Mouse (Mus musculus): ENCODE measurements around the gene Tnfsf12.
A peak's percentile ranks its signal among the peaks of the same experiment; 100 is the strongest.

The Tnfsf12 gene

DNA sequence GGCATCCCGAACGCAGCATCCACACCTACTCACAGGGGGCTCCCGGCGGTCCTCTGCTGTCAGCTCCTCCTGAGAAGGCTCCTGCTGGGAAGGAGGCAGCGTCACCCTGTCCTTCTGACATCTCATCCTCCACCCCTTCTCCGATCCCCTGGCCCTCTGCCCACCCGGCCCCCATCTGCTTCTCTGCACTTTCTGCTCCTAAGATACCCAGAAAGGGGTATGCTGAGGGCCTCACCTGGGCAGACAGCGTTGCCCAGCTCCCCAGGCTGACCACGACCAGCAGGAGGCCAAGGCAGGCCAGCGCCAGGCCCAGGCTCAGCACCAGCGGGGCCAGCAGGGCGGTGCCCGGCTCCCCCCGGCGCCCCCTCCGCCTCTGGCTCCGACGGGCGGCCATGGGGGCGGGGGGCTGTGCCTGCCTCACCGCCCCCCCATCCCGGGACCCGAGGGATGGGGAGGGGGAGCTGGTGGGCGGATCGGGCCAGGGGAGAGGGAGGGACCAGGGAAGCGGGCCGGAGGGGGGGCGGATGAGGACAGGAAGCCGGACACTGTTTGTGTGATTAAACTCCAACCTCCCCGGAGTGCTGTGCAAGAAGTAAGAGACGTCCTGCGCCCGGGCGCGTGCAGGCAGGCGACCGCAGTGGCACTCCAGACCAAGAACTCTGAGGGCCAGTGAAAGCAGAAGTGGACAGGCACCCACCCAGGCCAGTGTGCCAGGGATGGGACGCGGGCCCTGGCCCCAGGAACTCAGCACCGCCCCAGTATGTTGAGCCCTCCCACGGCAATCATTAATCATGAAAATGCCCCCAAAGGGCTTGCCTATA, at the start of gene Tnfsf12, which contains the start of gene Tnfsfm13:
Gene Tnfsf12, minus strand, starts transcription at position 489 of the 821 bp plus-strand sequence.
Gene Tnfsfm13, minus strand, starts transcription at position 738 of the 821 bp plus-strand sequence.
- no peak for DNase-seq (ENCODE audit: low read depth, low spot score)

DNA sequence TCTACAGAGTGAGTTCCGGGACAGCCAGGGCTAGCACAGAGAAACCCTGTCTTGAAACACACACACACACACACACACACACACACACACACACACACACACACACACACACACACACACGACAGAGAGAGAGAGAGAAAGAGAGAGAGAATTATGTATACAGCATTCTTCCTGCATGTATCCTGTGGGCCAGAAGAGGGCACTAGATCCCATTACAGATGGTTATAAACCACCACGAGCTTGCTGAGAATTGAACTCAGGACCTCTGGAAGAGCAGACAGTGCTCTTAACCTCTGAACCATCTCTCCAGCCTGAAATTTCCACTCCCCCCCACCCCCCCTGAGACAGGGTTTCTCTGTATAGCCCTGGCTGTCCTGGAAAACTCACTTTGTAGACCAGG, 35.8 kb upstream of the Tnfsf12 start:
- peak; percentile 42 for DNase-seq (ENCODE audit: low read depth, low spot score)

DNA sequence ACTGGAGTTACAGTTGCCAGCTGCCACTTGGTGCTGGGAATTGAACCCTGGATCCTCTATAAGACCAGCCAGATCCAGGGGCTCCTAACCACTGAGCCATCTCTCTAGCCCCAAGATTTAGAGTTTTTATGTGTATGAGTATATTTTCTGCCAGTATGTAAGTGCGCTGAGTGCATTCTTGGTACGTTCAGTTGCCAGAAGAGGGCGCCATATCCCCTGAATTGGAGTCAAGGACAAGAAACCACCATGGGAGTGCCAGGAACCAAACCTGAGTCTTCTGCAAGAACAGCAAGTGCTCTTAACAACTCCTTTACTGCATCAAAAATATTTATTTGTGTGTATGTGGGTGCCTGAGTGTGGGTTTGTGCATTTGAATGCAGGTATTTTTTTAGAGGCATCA, 33.4 kb upstream of the Tnfsf12 start:
- DNase-seq (ENCODE audit: low read depth, low spot score) = peak; percentile 85

DNA sequence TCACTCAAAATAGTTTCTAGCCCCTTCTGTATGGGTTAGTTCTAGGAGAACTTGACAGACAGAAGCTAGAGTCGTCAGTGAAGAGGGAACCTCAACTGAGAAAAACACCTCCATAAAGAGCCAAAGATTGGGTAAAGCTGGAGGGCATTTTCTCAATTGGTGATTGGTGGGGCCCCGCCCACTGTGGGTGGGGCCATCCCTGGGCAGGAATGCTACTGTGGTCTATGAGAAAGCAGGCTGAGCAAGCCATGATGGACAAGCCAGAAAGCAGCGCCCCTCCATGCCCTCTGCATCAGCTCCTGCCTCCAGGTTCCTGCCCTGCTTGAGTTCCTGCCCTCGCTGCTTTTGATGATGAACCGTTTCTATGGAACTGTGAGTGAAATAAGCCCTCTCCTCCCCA, 30.3 kb upstream of the Tnfsf12 start:
- DNase-seq (ENCODE audit: low read depth, low spot score) = no peak

DNA sequence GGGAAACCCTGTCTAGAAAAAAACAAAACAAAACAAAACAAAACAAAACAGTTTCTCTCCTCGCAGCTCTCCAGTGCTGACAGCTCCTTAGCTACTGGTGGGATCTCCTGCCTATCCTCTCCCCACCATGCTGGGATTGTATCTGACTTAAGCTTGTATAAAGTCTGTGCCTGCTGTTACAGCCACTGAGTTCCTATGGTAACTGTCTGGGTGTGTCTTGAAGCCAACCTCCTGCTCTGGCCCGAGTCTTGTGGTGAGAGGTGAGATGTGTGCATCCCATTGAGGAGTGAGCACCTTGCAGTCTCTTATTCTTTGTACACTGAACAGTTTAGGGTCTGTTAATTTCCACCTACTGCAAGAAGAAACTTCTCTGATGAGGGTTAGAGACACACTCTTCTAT, 27.4 kb upstream of the Tnfsf12 start:
- no peak for DNase-seq (ENCODE audit: low read depth, low spot score)

DNA sequence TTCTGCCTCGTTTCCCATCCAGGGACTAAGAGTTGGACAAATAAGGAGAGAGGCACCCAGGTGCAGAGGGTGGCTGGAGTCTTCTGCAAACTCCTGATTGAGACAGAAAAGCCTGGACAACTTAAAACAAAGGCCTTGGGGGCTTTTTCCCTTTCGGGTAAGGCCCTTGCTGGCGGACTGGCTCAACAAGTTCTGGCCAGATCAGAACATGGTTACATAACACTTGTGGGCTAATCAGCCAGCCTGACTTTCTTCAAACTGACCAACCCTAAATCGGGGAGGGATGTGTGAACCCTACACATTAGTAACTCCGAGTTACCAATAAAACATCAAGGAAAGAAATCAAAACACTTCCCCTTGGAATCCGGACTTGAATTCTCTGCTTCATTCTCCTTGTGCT, 25.2 kb upstream of the Tnfsf12 start:
- no peak for DNase-seq (ENCODE audit: low read depth, low spot score)

DNA sequence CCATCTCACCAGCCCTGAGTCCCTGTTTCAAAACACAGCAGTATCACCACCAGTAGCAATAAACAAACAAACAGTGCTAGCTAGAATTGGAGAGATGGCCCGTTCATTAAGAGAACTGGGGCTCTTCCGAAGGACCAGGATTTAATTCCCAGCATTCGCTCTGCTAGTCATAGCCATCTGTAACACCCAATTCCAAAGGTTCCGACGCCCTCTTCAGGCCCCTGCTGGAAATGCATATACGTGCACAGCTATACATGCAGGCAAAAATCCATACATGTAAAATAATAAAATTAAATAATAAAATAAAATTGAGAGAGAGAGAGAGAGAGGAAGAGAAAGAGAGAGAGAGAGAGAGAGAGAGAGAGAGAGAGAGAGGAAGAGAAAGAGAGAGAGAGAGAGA, 23.8 kb upstream of the Tnfsf12 start:
- DNase-seq (ENCODE audit: low read depth, low spot score) = no peak

DNA sequence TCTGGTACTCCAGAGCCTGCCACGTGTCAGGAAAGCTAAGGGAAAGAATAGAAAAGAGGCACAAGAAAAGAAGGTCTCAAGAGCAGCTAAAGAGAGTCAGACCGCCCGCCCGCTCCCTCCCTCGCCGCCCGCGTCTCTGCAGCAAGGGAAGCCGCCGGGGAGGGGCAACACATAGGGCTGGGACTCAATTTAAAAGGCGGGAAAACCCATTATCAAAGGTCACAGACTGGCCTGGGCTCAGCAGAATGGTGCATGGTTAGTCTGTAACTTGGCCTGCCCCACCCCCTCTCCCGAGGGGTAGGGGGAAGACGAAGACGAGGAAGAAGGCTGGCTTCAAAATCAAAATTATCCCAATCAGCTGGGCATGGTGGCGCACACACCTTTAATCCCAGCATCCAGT, 23.0 kb upstream of the Tnfsf12 start:
- no peak for DNase-seq (ENCODE audit: low read depth, low spot score)

DNA sequence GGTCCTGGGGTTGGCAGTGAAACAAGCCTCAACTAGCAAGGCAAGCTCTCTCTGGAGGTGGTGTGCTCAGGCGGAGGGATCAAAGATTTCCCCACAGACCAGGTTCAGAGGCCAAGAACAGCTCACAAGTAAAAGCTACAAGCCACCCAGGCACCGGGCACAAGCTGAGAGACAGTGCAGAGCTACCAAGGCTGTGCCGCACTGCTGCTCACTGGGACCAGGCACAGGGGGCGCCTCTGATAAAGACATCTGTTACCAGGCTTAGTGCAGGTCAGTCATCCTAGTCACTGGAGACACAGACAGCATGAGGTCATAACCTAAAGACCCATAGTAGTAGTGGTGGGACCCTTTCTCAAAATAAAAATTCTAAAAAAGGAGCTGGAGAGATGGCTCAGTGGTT, 21.3 kb upstream of the Tnfsf12 start:
- no peak for DNase-seq (ENCODE audit: low read depth, low spot score)

DNA sequence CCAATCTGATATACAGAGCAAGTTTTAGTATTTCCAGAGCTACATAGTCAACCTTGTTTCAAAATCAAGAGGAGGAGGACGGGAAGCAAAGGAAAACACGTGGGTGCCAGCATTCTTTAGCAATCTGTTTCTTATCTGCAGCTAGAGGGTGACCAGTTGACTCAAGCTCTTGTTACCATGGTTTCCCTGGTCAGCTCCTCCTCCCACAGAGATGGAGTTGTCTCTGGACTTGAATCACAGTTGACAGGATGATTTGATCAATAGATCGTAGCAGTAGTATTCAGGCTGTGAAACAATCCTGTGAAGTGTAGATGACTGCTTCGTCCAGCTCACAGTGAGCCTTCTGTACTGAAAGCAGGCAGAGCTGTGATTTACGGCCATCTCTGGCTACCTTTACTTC, 20.3 kb upstream of the Tnfsf12 start:
- DNase-seq (ENCODE audit: low read depth, low spot score) = no peak

DNA sequence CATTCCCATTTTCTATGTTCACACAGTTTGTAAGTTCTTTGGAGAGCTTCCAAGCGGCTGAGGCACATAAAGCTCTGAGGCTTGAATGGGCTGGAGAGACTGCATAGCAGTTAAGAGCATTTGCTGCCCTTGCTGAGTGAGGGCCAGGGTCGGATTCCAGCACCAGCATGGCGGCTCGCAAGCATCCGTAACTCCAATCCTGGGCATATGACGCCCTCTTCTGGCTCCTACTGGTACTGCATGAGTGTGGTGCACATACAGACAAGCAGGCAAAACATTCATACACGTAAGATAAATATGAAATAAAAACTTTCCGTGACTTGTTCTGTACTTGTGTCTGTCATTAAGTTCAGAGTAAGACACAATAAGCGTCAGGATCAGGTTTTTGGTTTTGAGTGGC, 19.8 kb upstream of the Tnfsf12 start:
- DNase-seq (ENCODE audit: low read depth, low spot score) = peak; percentile 49

DNA sequence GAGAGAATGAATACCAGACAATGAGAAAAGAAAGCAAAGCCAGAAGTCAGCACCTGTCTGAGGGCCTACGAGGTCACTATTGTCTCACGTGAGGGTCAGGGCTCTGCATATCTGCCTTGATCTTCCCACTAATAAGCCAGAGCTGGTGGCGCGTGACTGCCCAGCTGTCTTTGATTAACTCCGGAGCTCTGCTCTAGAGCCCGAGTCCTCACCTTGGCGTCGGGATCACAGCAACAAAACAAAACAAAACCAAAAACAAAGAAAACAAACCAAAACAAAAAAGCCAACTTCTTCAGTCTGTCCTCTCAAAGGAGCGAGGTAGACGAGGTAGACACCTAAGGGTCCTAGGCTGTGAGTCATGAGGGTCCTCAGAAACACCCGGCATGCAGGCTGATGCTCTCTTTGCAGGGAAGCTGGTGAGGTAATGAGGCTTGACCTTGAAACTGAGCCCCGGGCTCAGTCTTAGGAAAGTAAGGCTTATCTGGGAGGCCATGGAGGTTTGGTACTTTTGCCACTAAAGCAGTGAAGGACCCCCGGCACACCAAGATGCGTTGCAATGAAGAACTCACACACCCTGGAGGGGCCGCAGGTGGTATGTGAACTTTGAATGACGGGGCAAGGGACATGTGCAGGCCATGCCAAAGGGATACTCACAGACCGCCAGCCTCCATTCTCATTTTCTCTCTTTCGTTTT, 19.1 kb upstream of the Tnfsf12 start:
- DNase-seq (ENCODE audit: low read depth, low spot score) = no peak

DNA sequence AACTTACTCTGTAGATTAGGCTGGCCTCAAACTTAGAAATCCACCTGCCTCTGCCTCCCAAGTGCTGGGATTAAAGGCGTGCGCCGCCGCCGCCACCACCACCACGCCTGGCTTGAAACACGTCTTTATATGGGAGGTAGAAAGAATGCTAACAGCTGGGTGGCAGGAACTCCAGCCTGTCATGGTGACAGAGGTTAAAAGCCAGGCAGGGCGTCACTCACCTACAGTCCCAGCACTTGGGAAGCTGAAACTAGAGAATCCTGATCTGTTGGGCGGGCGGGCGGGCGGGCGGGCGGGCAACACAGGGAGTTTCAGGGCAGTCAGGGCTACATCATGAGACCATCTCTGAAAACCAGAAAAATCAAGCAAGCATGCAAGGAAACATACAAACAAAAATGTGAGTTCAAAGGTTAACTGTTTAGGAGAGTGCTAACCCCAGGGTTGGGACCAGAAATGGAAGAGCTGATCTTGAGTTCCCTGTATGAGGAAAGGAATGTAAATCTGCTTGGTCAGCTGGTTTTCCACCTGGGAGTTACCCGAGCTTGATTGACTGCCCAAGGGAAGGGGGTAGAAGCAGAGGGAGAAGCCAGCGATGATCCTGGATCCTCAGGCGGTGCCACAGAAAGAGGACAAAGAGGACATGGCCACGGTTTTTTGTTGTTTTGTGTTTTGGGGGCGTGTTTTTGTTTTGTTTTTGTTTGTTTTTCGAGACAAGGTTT, 17.5 kb upstream of the Tnfsf12 start:
- DNase-seq (ENCODE audit: low read depth, low spot score) = no peak

DNA sequence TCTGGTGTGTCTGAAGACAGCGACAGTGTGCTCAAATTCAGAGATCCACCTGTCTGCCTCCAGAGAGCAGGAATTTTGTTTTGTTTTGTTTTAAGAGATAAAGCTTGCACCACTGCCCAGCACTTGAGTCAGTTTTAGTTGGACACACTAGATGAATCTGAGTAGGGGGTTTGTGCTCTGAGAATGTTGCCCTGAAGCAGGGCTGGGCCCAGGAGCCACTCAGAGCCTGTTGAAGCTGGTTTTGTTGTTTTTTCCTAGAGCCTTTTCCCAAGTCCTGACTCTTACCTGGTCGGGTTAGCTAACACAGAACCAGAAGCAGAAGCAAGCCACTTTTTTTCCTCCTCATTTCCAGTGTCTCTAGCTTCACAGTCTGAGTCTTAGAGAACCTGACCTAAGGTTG, 15.4 kb upstream of the Tnfsf12 start:
- DNase-seq (ENCODE audit: low read depth, low spot score) = no peak

DNA sequence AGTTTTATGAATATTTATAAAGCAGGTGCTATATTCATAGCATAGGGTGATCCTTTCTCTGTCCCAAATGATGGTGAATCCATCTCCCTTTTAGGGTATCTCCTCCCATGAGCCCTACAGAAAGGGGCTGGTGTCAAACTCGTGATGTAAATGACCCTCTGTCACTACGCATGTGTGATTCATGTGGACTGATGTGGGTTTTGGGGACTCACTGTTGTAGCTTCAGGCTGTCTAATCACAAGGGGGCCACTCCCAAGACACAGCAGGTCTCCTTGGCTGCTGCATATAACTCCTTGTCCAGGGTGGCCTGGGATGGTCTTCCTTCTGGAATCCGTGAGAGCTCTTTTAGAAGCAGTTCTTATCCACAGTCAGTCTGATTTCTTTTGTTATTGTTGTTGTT, 14.8 kb upstream of the Tnfsf12 start:
- DNase-seq (ENCODE audit: low read depth, low spot score) = no peak

DNA sequence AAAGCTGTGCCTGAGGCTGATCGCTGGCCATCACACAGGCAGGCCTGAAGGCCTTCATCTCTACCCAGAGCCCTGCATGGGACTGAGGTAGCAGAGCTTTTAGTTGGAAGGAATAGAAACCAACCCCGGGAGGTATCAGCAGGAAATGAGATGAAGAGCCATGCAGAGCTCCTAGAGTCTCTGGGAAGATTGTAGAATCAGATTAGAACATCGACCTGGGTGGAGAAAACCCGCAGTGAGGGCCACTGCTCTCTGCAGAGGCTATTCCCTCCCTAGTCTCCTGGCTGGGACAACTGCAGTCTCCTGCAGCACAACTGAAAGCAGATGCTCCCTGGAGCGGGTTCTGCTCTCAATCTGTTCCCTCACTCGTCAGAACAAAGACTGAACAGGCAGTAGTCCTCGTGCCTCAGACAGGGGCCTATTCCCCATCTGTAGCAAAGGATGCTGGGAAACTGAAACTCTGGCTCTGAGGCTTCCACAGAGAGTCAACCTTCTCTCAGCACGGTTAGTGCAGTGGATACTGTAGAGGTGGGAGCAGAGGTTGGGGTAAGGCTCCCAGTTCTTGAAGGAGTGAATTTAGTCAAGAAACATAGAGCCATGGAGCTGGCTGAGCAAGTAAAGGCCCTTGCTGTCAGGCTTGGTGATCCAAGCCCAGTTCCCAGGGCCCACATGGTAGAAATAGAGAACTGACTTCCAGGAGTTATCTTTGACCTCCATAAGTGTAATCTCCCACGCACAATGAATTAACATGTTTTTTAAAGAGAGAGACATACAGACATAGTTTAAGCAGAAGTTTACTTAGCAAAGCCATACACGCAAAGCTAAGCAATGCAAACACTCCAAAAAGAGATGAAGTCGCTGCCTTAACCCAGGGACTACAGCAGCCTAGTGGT, 14.2 kb upstream of the Tnfsf12 start:
- no peak for DNase-seq (ENCODE audit: low read depth, low spot score)

DNA sequence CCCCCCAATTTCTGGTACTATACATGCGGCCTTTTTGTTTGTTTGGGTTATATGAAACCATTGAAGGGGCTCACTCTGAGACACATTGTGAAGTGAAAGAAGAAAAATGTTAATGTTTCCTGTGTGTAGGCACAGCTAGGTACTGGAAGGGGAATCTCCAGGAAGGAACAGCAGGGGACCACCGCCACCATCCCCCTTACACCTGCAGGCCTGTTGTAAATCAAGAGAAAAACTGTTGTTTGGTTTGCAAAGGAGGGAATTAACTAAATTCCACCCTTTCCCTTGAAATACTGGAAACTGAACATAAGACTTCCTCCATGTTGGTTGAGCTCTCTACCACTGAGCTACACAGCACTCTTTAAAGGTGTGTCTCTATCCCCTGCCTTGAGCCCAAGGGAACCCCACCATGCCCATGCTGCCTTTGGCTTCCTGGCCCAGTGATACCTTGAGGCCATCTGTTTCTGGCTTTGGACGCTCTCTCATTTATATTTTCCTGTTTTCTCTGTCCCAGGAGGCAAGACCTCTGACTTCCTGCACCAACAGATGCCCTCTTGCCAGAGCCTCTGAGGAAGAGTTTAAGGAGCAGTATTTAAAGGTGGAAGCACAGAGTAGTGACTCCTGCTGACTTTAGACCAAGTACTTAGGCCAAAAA, 13.1 kb upstream of the Tnfsf12 start:
- no peak for DNase-seq (ENCODE audit: low read depth, low spot score)

DNA sequence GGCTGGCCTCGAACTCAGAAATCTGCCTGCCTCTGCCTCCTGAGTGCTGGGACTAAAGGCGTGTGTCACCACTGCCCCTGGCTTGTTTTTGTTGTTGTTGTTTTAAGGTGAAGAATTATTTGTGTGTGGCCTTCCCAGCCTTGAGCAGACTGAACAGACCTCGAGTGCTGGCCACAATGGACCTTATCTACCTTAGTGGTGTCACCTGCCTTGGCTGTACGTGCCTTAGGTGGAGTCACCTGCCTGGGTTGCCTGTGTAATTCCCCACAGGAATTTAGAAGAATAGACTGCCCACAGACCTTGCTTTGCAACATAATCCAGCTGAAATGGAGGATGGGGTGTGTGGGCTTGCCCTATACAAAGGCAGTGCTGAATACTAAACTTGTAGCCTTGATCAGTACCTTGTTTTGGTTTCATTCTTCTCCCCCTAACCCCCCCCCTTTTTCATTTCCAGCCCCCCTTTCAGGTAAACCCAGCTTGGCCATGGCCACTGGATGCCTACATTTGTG, 12.3 kb upstream of the Tnfsf12 start:
- DNase-seq (ENCODE audit: low read depth, low spot score) = no peak

DNA sequence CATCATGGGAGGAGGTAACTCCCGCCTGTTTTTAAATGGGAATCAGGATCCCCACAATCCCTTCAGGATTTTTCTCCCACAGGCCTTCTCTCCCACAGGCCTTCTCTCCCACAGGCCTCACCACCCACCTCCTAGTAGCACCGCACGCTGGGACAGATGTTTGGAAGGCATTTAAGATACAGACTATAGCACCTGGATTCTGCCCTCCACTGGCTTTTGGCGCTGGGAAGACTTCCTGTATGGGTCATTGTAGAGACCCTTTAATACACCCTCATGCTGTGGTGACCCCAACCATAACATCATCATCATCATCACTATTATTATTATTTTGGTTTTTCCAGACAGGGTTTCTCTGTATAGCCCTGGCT, 11.8 kb upstream of the Tnfsf12 start:
- DNase-seq (ENCODE audit: low read depth, low spot score) = no peak

DNA sequence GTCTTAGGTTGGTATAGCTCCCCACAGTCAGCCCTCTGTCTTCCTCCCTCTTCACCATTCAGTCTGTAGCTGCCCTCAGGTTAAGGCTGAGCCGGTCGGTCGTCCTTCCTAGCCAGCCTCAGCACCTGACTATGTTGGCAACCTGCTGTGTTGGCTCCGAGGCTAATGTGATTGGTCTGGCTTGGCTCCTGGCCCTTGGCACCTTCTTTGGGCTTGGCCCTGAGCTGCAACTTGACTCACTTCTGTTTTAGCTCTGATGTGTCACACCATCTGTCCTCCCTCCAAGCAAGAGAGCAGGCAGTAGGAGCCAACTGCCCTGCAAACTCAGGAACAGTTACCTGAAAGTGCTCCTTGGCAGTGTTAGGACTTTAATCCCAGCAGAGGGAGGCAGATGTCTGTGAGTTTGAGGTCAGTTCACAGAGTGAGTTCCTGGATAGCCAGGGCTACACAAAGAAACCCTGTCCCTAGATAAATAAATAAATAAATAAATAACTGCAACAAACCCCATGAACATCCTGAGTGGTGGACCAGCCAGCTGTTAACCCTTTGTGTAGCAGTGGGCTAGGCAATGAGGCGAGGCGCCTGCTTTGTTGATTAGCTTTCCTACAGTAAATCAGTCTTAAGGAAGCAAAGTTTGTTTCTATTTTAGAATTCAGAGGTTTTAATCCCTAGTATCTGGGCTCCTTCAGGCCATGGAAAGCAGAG, 11.3 kb upstream of the Tnfsf12 start:
- no peak for DNase-seq (ENCODE audit: low read depth, low spot score)
